Mouse (Mus musculus) urinary bladder, postnatal 10 days (tissue): ENCODE data around the gene Pgbd5.
"Not testable (repeated sequence)": the region's sequence is repeated elsewhere in the genome, so short reads cannot be mapped to it uniquely, and the experiment has no call there.

Source experiments
- DNase-seq: peaks from one replicate; pipeline ENCODE4 v3.0.0; 2022; ENCODE audit warnings: low spot score

Gene Pgbd5

GRCm38 (mm10) chr8:124429417-124429816 is 10.0 kb downstream of the Pgbd5 start:
- no peak for DNase-seq

DNA sequence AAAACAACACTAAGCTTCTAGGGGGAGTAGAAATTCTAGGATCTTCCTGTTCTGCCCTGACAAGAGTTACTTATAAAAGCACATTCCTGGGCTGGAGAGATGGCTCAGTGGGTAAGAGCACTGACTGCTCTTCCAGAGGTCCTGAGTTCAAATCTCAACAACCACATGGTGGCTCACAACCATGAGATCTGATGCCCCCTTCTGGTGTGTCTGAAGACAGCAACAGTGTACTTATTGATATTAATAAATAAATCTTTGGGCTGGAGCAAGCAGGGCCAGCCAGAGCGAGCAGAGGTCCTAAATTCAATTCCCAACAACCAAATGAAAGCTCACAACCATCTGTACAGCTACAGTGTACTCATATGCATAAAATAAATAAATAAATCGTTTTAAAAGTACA is 10.7 kb downstream of the Pgbd5 start:
- not testable (repeated sequence) for DNase-seq

- DNase-seq, result no peak
These were observed 18.0 kb downstream of the Pgbd5 start for GRCm38 (mm10) chr8:124421413-124421812.

GRCm38 (mm10) chr8:124418927-124419326 is 20.5 kb downstream of the Pgbd5 start:
- DNase-seq, result no peak

DNA sequence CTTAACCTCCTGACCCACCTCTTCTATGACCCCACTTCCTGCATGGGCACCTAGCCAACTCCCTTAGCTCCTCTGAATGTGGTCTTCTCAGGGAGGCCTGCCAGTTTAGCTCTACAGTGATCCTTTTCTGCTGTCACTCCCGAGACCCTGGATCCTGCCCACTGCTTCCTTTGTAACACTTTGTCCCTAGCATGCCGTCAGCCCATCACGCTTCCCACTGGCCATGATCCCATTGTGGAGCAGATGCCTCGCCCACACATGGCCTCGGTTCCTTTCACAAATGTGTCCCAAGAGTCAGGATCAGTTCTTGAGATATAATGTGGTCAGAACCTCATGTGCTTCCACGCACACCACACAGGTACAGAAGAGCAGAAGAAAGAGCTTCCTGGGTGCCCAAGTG is 21.3 kb downstream of the Pgbd5 start:
- DNase-seq, result no peak

GRCm38 (mm10) chr8:124416646-124417045 is 22.8 kb downstream of the Pgbd5 start:
- no peak for DNase-seq

GRCm38 (mm10) chr8:124415789-124416188 is 23.7 kb downstream of the Pgbd5 start:
- no peak for DNase-seq

DNA sequence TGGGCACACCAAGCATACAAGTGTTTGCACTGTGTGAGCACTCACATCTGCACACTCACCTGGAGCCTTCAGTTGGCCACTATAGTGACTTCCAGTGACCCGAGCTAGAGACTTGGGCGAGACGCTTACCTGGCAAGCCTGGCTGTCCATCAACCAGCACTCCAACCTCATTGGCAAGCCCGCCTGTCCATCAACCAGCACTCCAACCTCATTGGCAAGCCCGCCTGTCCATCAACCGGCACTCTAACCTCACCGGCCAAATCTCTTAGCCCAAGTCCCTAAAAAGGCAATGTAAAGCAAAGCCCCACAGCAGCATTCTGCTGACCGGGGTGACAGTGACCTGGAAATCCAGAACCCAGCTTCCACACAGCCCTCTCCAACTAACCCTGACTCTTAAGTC is 24.5 kb downstream of the Pgbd5 start:
- DNase-seq, result no peak

DNA sequence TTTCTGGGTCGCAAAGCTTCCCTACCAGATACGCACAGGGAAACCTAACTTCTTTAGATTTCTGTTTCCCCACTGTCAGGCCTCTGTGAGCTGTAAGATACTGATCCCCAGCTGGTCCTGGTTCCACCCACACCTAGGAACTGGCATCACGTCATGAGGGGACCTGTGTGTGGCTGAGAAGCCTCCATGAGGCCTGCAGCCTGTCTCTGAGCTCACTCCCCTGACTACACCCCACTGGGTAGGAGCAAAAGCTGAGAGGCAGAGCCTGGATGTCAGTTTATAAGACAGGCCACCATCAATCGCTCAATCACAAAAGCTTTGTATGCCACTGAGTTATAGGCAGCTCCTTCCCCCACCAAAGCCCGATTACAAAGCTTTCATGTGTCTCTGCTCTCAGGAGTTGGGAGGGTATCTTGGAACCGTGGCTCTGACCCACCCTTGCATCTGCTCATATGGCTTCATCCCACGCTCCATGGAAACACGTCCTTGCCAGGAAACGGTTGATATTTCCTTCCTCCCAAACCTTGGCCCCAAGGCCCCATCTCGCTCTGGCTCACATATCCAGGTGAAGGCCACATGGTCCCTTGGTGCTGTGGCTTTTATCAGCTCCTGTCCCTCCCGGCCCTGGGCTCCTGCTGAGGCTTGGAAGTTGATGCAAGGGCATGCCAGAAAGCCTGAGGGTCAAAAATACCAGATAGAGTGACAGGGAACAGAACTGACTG is 26.1 kb downstream of the Pgbd5 start:
- no peak for DNase-seq

GRCm38 (mm10) chr8:124412496-124413243 is 26.8 kb downstream of the Pgbd5 start:
- DNase-seq, result no peak

GRCm38 (mm10) chr8:124404471-124405260 is 34.8 kb downstream of the Pgbd5 start:
- DNase-seq, result no peak

GRCm38 (mm10) chr8:124403876-124404275 is 35.6 kb downstream of the Pgbd5 start:
- no peak for DNase-seq

- no peak for DNase-seq
These were observed 40.0 kb downstream of the Pgbd5 start for GRCm38 (mm10) chr8:124399403-124399861.

- no peak for DNase-seq
These were observed 40.5 kb downstream of the Pgbd5 start for GRCm38 (mm10) chr8:124398843-124399402.

- DNase-seq, result no peak
These were observed 42.0 kb downstream of the Pgbd5 start for GRCm38 (mm10) chr8:124397321-124398065.

DNA sequence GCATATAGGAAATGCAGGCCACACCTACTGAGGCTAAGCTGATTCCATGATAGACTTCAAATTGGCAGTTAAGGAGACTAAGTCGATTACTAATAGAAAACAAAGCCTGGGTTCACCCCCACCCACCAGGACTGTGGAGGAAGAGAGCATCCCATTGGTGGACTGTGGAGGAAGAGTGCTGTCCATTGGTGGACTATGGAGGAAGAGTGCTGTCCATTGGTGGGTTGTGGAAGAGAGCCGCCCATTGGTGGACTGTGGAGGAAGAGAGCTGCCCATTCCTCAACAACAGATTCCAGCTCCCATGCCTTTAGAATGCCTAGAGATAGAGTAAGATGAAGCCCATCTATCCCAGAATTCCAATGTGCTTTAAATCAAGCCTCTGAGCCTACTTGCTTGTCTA is 42.9 kb downstream of the Pgbd5 start:
- DNase-seq, result no peak

- DNase-seq, result no peak
These were observed 44.1 kb downstream of the Pgbd5 start for GRCm38 (mm10) chr8:124395392-124395791.

GRCm38 (mm10) chr8:124394951-124395350 is 44.5 kb downstream of the Pgbd5 start:
- no peak for DNase-seq

DNA sequence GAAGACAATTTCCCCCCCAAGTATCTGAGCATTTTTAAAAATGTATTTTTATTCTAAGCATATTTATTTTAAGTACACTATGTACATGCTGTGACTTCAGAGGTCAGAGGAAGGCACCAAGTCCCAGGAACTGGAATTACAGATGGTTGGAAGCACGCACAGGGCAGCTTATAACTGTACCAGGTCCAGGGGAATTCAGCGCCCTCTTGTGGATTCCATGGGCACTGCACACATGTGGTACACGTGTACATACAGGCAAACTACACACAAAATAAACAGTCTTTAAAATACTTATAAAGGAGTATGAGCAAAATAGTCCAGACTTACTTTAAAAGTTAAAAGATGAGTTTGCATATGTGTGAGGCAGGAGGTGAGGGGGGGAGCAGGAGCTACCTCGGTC is 45.5 kb downstream of the Pgbd5 start:
- no peak for DNase-seq

DNA sequence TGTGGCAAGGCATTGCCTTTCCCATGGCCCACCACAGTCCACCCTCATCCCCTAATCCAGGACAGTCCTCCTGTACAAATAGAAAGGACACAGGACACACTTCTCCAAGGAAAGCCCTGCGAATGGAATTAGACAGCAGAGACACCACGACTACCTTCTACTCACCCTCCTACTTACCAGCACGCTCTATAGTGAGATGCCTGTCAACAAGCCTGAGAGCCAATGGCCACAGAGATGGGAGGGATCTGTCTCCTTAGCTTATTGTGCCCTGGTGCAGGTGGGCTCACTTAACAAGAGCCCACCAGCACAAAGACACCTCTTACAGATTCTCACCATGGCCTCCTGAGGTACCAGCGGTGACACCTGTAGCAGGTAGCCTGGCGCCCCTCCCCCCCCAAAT is 46.4 kb downstream of the Pgbd5 start:
- no peak for DNase-seq

DNA sequence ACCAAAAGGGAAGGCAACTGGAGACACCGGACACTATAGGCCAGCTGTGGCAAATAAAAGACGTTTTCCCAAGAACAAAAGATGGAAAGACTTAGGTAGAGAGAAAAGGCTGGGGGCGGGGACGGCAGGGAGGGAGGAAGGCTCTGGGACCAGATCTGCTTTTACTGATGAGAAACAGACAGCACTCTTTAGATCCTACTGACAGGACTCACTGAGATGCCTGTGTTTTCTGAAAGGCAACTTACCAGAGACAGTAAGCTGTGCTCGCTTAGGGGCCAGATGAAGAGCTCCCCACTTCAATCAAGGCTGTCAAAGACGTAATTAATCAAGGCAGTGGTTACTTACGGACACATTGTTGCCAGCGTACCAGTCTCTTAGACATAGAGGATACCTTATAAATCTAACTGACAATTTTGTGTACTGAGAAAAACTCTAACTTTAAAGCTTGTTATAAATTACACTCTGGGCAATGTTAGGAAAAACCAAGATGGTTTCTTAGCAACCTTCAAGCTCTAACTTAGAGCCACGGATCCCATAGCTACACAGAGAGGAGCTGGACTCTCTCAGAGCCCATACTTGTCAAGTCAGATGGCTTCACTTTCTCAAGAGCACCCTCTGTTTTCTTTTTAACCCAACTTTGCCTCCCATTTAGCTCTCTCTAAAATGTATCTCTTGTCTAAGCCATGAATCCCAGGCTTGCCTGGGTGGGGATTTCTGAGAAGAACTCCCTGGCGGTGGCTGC is 47.0 kb downstream of the Pgbd5 start:
- DNase-seq, result no peak
